Mouse (Mus musculus): Measurements from ENCODE around the gene Zfp827. TPM values are rescaled to one million over a fixed set of nuclear protein-coding genes. Genes with fewer than 3 reads are reported as not detected.
"Not testable (repeated sequence)": the region's sequence is repeated elsewhere in the genome, so short reads cannot be mapped to it uniquely, and the experiment has no call there.

The Zfp827 gene
- polyA plus RNA-seq, 1 experiment from 2014 or later = 11.4 TPM

- H3K27me3 ChIP-seq (replicated peaks) = no peaks in the 10 kb centered on the region
- 96% methylated on average over 1 of the region's 1 CpGs for WGBS
- ATAC-seq (ENCODE audit: low FRiP score, low read depth) = no peak
- peaks cover 54% of the 10 kb centered on the region for H3K36me3 ChIP-seq
- no peak overlapping the region for H3K9ac ChIP-seq
- H3K4me2 ChIP-seq (replicated peaks) = no peak overlapping the region
- H3K4me1 ChIP-seq = no peaks in the 10 kb centered on the region
- H3K9me3 ChIP-seq = no peaks in the 10 kb centered on the region
- no peak overlapping the region for H3K4me3 ChIP-seq
- H3K27ac ChIP-seq = no peak overlapping the region
Measured at GRCm38 (mm10) chr8:79121614-79122013, 93.4 kb downstream of the Zfp827 start.

- H3K4me3 ChIP-seq = no peak overlapping the region
- H3K36me3 ChIP-seq = peaks cover 49% of the 10 kb centered on the region
- H3K4me2 ChIP-seq (replicated peaks) = no peak overlapping the region
- ATAC-seq (ENCODE audit: low FRiP score, low read depth) = no peak
- H3K27me3 ChIP-seq (replicated peaks) = no peaks in the 10 kb centered on the region
- H3K27ac ChIP-seq = no peak overlapping the region
- no peaks in the 10 kb centered on the region for H3K9me3 ChIP-seq
- no peak overlapping the region for H3K9ac ChIP-seq
- 80% methylated on average over 4 of the region's 4 CpGs for WGBS
- H3K4me1 ChIP-seq = no peaks in the 10 kb centered on the region
Measured at GRCm38 (mm10) chr8:79124231-79124630, 96.0 kb downstream of the Zfp827 start.

DNA sequence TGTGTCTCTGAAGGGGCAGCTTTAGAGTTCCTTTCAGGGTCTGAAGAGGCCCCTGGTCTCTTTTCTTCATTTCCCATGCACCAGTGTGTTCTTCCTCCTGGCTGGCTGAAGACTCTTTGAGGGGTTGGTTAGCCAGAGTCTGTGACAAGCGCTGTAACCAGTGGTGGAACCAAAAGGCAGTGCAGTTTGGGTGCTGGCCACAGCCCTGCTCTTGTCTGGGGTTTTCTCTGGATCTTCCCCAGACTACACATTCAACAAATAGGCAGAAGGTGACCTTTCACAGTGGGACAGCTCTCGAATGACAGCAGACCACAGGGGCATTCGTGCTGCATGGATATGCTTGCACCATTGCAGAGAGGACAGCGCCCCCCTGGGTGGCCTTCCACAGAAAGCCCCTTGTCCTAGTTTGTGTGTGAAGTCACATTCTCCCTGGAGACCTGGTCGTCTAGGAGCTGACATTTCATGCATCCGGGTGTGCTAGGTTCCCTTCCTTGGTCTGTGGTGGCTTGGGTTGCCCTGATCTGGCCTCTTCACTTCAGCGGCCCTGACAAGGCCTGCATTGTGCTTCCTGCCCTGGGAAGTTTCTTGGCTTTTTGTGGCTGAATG, 99.1 kb downstream of the Zfp827 start:
- Histone ChIP-seq H3K27ac (no peak overlapping the region), H3K4me3 (no peak overlapping the region), H3K36me3 (peaks cover 30% of the 10 kb centered on the region), H3K4me2 (replicated peaks) (no peak overlapping the region), H3K9ac (no peak overlapping the region), H3K9me3 (no peaks in the 10 kb centered on the region), H3K4me1 (no peaks in the 10 kb centered on the region), H3K27me3 (replicated peaks) (no peaks in the 10 kb centered on the region)
- no peak for ATAC-seq (ENCODE audit: low FRiP score, low read depth)
- WGBS = 72% methylated on average over 7 of the region's 7 CpGs

GRCm38 (mm10) chr8:79128534-79128933, 100.3 kb downstream of the Zfp827 start:
- H3K36me3 ChIP-seq = peaks cover 27% of the 10 kb centered on the region
- H3K4me3 ChIP-seq; H3K27ac ChIP-seq; H3K27me3 ChIP-seq (replicated peaks); ATAC-seq (ENCODE audit: low FRiP score, low read depth); H3K9ac ChIP-seq; H3K4me1 ChIP-seq; H3K9me3 ChIP-seq; H3K4me2 ChIP-seq (replicated peaks): not testable (repeated sequence)
- WGBS = 94% methylated on average over 4 of the region's 4 CpGs

- peaks cover 66% of the 10 kb centered on the region for H3K36me3 ChIP-seq
- H3K4me3 ChIP-seq = no peak overlapping the region
- H3K27me3 ChIP-seq (replicated peaks) = no peaks in the 10 kb centered on the region
- WGBS = 96% methylated on average over 4 of the region's 4 CpGs
- ATAC-seq (ENCODE audit: low FRiP score, low read depth) = no peak
- H3K4me1 ChIP-seq = no peaks in the 10 kb centered on the region
- H3K9ac ChIP-seq = no peak overlapping the region
- H3K9me3 ChIP-seq = no peaks in the 10 kb centered on the region
- H3K27ac ChIP-seq = no peak overlapping the region
- H3K4me2 ChIP-seq (replicated peaks) = no peak overlapping the region
Measured at GRCm38 (mm10) chr8:79139614-79140013, 111.4 kb downstream of the Zfp827 start.

- Histone ChIP-seq H3K27ac (no peak overlapping the region), H3K4me3 (no peak overlapping the region), H3K27me3 (replicated peaks) (no peaks in the 10 kb centered on the region), H3K4me2 (replicated peaks) (no peak overlapping the region), H3K9ac (no peak overlapping the region), H3K36me3 (peaks cover 64% of the 10 kb centered on the region), H3K9me3 (no peaks in the 10 kb centered on the region), H3K4me1 (no peaks in the 10 kb centered on the region)
- 88% methylated on average over 8 of the region's 8 CpGs for WGBS
- no peak for ATAC-seq (ENCODE audit: low FRiP score, low read depth)
Measured at GRCm38 (mm10) chr8:79140981-79141380, 112.7 kb downstream of the Zfp827 start.

DNA sequence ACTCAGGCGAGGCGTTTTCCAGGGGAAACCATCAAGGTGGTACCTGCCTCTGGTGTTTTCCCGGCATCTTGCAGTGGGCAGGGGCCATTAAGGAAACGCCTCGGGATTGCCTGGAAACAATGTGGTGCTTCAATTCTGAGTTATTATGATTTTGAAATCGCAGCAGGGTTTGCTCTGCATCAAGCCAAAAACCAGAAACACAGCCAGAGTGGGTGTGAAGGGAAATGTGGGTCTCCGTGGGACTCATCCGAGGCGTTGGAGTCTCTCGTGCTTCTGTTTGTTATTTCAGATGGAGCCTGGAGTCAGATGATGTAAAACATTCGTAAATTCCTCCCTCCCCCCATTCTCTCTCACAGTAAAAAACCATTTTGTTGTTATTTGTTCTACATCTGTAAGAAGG, 113.4 kb downstream of the Zfp827 start:
- ATAC-seq (ENCODE audit: low FRiP score, low read depth) = no peak
- Histone ChIP-seq H3K36me3 (peaks cover 66% of the 10 kb centered on the region), H3K4me2 (replicated peaks) (no peak overlapping the region), H3K27me3 (replicated peaks) (no peaks in the 10 kb centered on the region), H3K9ac (no peak overlapping the region), H3K27ac (no peak overlapping the region), H3K4me1 (no peaks in the 10 kb centered on the region), H3K4me3 (no peak overlapping the region), H3K9me3 (no peaks in the 10 kb centered on the region)
- WGBS = 87% methylated on average over 11 of the region's 11 CpGs

DNA sequence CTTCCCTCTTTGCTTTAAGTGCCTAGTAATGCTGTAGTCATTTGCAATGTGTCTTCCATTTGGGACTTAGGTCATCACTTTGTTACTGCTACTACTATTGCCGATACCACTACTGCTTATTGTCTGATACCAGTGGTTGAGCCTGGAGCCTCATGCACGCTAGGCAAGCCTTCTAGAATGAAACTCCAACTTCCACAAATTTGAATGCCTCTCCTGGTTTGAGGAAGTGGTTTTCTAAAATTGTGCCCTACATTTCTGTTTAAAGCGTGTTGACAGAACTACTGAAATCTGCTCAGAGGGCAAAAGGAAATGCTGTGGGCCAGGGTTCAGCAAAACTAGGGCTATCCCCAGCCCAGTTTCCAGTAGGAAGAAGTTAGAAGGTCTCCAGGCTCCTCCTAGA, 115.5 kb downstream of the Zfp827 start:
- no peaks in the 10 kb centered on the region for H3K9me3 ChIP-seq
- H3K4me3 ChIP-seq = no peak overlapping the region
- no peak overlapping the region for H3K4me2 ChIP-seq (replicated peaks)
- no peak for ATAC-seq (ENCODE audit: low FRiP score, low read depth)
- 97% methylated on average over 3 of the region's 3 CpGs for WGBS
- H3K9ac ChIP-seq = no peak overlapping the region
- H3K36me3 ChIP-seq = peaks cover 55% of the 10 kb centered on the region
- no peak overlapping the region for H3K27ac ChIP-seq
- H3K27me3 ChIP-seq (replicated peaks) = no peaks in the 10 kb centered on the region
- H3K4me1 ChIP-seq = no peaks in the 10 kb centered on the region

- H3K4me3 ChIP-seq = no peak overlapping the region
- no peaks in the 10 kb centered on the region for H3K9me3 ChIP-seq
- 71% methylated on average over 8 of the region's 8 CpGs for WGBS
- no peaks in the 10 kb centered on the region for H3K4me1 ChIP-seq
- peaks cover 50% of the 10 kb centered on the region for H3K36me3 ChIP-seq
- H3K27me3 ChIP-seq (replicated peaks) = no peaks in the 10 kb centered on the region
- no peak; the same call in 1 of the 2 replicates for ATAC-seq (ENCODE audit: low FRiP score, low read depth)
- H3K9ac ChIP-seq = no peak overlapping the region
- H3K27ac ChIP-seq = no peak overlapping the region
- no peak overlapping the region for H3K4me2 ChIP-seq (replicated peaks)
Measured at GRCm38 (mm10) chr8:79145210-79145609, 117.0 kb downstream of the Zfp827 start.

GRCm38 (mm10) chr8:79145626-79146025, 117.4 kb downstream of the Zfp827 start:
- H3K4me1 ChIP-seq = no peaks in the 10 kb centered on the region
- peaks cover 50% of the 10 kb centered on the region for H3K36me3 ChIP-seq
- no peak overlapping the region for H3K4me2 ChIP-seq (replicated peaks)
- H3K27ac ChIP-seq = no peak overlapping the region
- WGBS = 95% methylated on average over 10 of the region's 10 CpGs
- ATAC-seq (ENCODE audit: low FRiP score, low read depth) = no peak
- H3K4me3 ChIP-seq = no peak overlapping the region
- H3K27me3 ChIP-seq (replicated peaks) = no peaks in the 10 kb centered on the region
- H3K9me3 ChIP-seq = no peaks in the 10 kb centered on the region
- no peak overlapping the region for H3K9ac ChIP-seq

GRCm38 (mm10) chr8:79148799-79149198, 120.6 kb downstream of the Zfp827 start:
- Histone ChIP-seq H3K27ac (no peak overlapping the region), H3K36me3 (peaks cover 32% of the 10 kb centered on the region), H3K9me3 (no peaks in the 10 kb centered on the region), H3K4me2 (replicated peaks) (no peak overlapping the region), H3K4me1 (no peaks in the 10 kb centered on the region), H3K4me3 (no peak overlapping the region), H3K9ac (no peak overlapping the region), H3K27me3 (replicated peaks) (no peaks in the 10 kb centered on the region)
- 89% methylated on average over 10 of the region's 10 CpGs for WGBS
- no peak for ATAC-seq (ENCODE audit: low FRiP score, low read depth)

- no peaks in the 10 kb centered on the region for H3K9me3 ChIP-seq
- H3K4me2 ChIP-seq (replicated peaks) = no peak overlapping the region
- WGBS = 91% methylated on average over 10 of the region's 10 CpGs
- no peak for ATAC-seq (ENCODE audit: low FRiP score, low read depth)
- no peaks in the 10 kb centered on the region for H3K4me1 ChIP-seq
- H3K27ac ChIP-seq = no peak overlapping the region
- H3K36me3 ChIP-seq = peaks cover 38% of the 10 kb centered on the region
- no peak overlapping the region for H3K9ac ChIP-seq
- H3K27me3 ChIP-seq (replicated peaks) = no peaks in the 10 kb centered on the region
- no peak overlapping the region for H3K4me3 ChIP-seq
Measured at GRCm38 (mm10) chr8:79149880-79150279, 121.6 kb downstream of the Zfp827 start.

DNA sequence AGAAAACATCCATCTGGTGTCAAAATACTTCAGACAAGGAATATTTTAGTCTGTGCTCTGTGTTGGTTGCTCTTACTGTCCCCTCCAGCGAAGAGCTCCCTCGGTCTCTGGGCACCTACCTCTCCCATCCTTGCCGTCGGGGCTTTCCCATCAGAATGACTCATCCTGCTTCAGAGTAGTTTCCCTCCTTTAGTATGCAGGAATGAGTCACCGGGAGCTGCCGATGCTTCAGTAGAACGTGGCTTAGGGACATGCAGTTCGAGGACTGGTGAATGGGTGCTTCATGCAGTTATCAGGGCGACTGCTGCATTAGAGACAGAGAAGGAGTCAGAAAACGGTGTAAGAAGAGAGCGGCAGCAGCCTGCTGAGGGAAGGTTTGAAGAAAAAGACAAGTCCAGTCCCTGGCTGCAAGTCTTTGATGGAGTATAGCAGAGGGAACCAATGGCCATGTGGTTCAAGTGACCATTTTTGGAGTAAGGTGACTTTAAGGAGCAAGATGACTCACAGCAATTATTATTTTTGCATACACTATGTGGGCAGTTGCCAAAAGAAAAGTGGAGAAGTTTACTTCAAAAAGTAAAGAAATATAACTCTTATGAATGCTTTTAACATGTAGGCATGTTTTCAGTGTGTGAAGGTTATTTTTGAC, 122.4 kb downstream of the Zfp827 start:
- H3K4me1 ChIP-seq = no peaks in the 10 kb centered on the region
- no peak for ATAC-seq (ENCODE audit: low FRiP score, low read depth)
- no peaks in the 10 kb centered on the region for H3K27me3 ChIP-seq (replicated peaks)
- 83% methylated on average over 11 of the region's 11 CpGs for WGBS
- H3K4me2 ChIP-seq (replicated peaks) = no peak overlapping the region
- no peak overlapping the region for H3K4me3 ChIP-seq
- H3K36me3 ChIP-seq = peaks cover 36% of the 10 kb centered on the region
- H3K9ac ChIP-seq = no peak overlapping the region
- H3K27ac ChIP-seq = no peak overlapping the region
- H3K9me3 ChIP-seq = no peaks in the 10 kb centered on the region
